8 mouse cellular contexts compared by ENCODE assay signal in the genomic region with DNA sequence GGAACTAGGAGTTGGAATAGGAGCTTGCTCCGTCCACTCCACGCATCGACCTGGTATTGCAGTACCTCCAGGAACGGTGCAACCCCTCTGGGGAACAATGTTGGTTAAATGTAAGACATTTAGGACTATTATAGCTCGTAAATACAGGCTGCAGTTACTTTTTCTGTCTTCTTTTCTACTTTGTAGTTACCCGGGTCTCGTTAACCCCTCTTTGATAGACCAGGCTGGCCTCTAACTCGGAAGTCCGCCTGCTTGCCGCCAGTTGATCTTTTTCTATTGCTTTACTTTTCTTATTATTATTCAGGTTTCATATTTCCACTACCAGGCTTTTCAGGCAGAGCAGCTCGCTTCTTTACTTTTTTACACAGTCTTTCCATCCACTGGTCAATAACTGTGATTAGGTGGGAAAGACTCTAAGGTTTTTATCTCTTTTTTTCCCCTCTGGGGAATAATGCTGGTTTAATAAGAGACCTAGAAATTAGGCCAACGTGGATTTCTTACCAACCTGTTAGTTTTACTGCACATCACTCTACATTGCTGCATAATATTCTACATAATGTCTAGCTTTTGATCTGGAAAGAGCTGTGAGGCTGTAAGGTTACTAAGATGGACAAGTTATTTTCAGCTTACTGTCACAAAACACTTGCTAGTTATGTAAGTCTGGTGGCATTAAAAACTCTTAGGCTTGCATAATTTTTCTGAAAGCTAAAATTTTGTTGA. TPM values are rescaled to one million over a fixed set of nuclear protein-coding genes. Genes with fewer than 3 reads are reported as not detected.
A peak's percentile ranks its signal among the peaks of the same experiment; 100 is the strongest.
DNase-seq lines count a peak whose midpoint lies in the region; ATAC-seq and TF ChIP-seq lines count a peak whose summit lies in the region.

No protein-coding gene starts in this region.

- no peaks in the 10 kb centered on the region for H3K4me1 ChIP-seq in kidney, postnatal 0 days (replicated peaks; ENCODE audit: insufficient read depth, low read length)
- H3K4me1 ChIP-seq in embryonic fibroblast, embryonic 13.5 days (ENCODE audit: control insufficient read depth, insufficient read depth, low read length): no peaks in the 10 kb centered on the region
- no peaks in the 10 kb centered on the region for H3K4me1 ChIP-seq in intestine, postnatal 0 days (replicated peaks; ENCODE audit: control insufficient read depth, insufficient read depth, low read length)
- 0 out of 2 replicates have a peak, but pooled peaks cover 3% of the 10 kb centered on the region for H3K4me1 ChIP-seq in midbrain, embryonic 15.5 days

- H3K36me3 ChIP-seq in kidney, postnatal 0 days (ENCODE audit: insufficient read depth, low read length): no peaks in the 10 kb centered on the region
- H3K36me3 ChIP-seq in intestine, postnatal 0 days (ENCODE audit: control insufficient read depth, insufficient read depth): no peaks in the 10 kb centered on the region
- no peaks in the 10 kb centered on the region for H3K36me3 ChIP-seq in midbrain, embryonic 15.5 days (replicated peaks)

- H3K9me3 ChIP-seq in kidney, postnatal 0 days (replicated peaks; ENCODE audit: low read length): no peaks in the 10 kb centered on the region
- no peaks in the 10 kb centered on the region for H3K9me3 ChIP-seq in intestine, postnatal 0 days (ENCODE audit: control insufficient read depth)
- no peaks in the 10 kb centered on the region for H3K9me3 ChIP-seq in midbrain, embryonic 15.5 days

- peak overlapping the region; percentile 97; the same call in 1 of the 2 replicates for H3K27ac ChIP-seq in kidney, postnatal 0 days
- no peak overlapping the region for H3K27ac ChIP-seq in embryonic fibroblast, embryonic 13.5 days (ENCODE audit: insufficient read depth, low read length)
- peak overlapping the region; percentile 89; the same call in 1 of the 2 replicates for H3K27ac ChIP-seq in intestine, postnatal 0 days (ENCODE audit: low read depth, low read length)
- H3K27ac ChIP-seq in midbrain, embryonic 15.5 days: peak overlapping the region; percentile 96

- TF ChIP-seq CTCF in kidney, postnatal 0 days (IDR thresholded peaks at IDR 0.05; ENCODE audit: low read depth): no peak
- TF ChIP-seq CTCF in embryonic fibroblast, embryonic 13.5 days (IDR thresholded peaks at IDR 0.05; ENCODE audit: borderline replicate concordance, insufficient read depth, low read length): no peak
- TF ChIP-seq CTCF in intestine, postnatal 0 days (IDR thresholded peaks at IDR 0.05; ENCODE audit: low read depth): no peak

- ATAC-seq in kidney, postnatal 0 days (replicated peaks; ENCODE audit: low FRiP score, low read depth): peak; percentile 87
- ATAC-seq in intestine, postnatal 0 days: peak; percentile 83; the same call in 1 of the 2 replicates
- ATAC-seq in midbrain, embryonic 15.5 days (replicated peaks): peak; percentile 79; the same call in 1 of the 2 replicates

- H3K4me2 ChIP-seq in kidney, postnatal 0 days (ENCODE audit: low read length): peak overlapping the region; percentile 56
- peak overlapping the region; percentile 68 for H3K4me2 ChIP-seq in intestine, postnatal 0 days (replicated peaks; ENCODE audit: low read depth)
- peak overlapping the region; percentile 57 for H3K4me2 ChIP-seq in midbrain, embryonic 15.5 days

- 1% methylated on average over 12 of the region's 12 CpGs for WGBS in kidney, postnatal 0 days
- 2% methylated on average over 12 of the region's 12 CpGs for WGBS in intestine, postnatal 0 days
- under 1% methylated on average over 12 of the region's 12 CpGs for WGBS in midbrain, embryonic 15.5 days

- peak; percentile 89 for DNase-seq in kidney, postnatal 0 days (ENCODE audit: low spot score)
- DNase-seq in kidney, adult 9 months: no peak
- DNase-seq in MN1 (ENCODE audit: low spot score): peak; percentile 88
- no peak for DNase-seq in cerebellum, adult 9-11 months
- no peak for DNase-seq in urinary bladder, postnatal 4 days (ENCODE audit: low spot score in 2 of 2)

- H3K4me3 ChIP-seq in kidney, postnatal 0 days (replicated peaks; ENCODE audit: low read depth, low read length): peak overlapping the region; percentile 33; the same call in 1 of the 2 replicates
- no peak overlapping the region for H3K4me3 ChIP-seq in embryonic fibroblast, embryonic 13.5 days (ENCODE audit: insufficient read depth, low read length)
- H3K4me3 ChIP-seq in intestine, postnatal 0 days (ENCODE audit: low read depth, low read length): peak overlapping the region; percentile 33; the same call in 1 of the 2 replicates
- H3K4me3 ChIP-seq in midbrain, embryonic 15.5 days: peak overlapping the region; percentile 50

- TF ChIP-seq POLR2A in embryonic fibroblast, embryonic 13.5 days (IDR thresholded peaks at IDR 0.05; ENCODE audit: low read depth, low read length): peak; percentile 91

- H3K27me3 ChIP-seq in kidney, postnatal 0 days (ENCODE audit: insufficient read depth, low read length): no peaks in the 10 kb centered on the region
- no peaks in the 10 kb centered on the region for H3K27me3 ChIP-seq in intestine, postnatal 0 days (replicated peaks; ENCODE audit: control insufficient read depth, insufficient read depth, low read length)
- H3K27me3 ChIP-seq in midbrain, embryonic 15.5 days (replicated peaks): no peaks in the 10 kb centered on the region

- no peak overlapping the region; the same call in 1 of the 2 replicates for H3K9ac ChIP-seq in kidney, postnatal 0 days (ENCODE audit: low read depth, low read length)
- H3K9ac ChIP-seq in intestine, postnatal 0 days (ENCODE audit: low read depth, low read length): peak overlapping the region; percentile 62; the same call in 1 of the 2 replicates
- H3K9ac ChIP-seq in midbrain, embryonic 15.5 days: no peak overlapping the region

RNA-seq across cellular contexts. Expression of a gene that starts 32.4 kb away (rescaled TPM):
- polyA plus RNA-seq in kidney, postnatal 0 days (2015; fragmentation: Nextera tagmentation; extraction: Ambion mirVana): 6.0 and 6.2 TPM in 2 replicates
- 0.67 and 0.85 TPM in 2 replicates for polyA plus RNA-seq in embryonic fibroblast, embryonic 13.5 days (2011; ENCODE audit: insufficient read length, low read depth, missing spikeins)
- 26.6 and 37.7 TPM in 2 replicates for polyA plus RNA-seq in intestine, postnatal 0 days (2015; fragmentation: Nextera tagmentation; extraction: Ambion mirVana)
- polyA plus RNA-seq in midbrain, embryonic 15.5 days (2015; fragmentation: Nextera tagmentation; extraction: Ambion mirVana): 1.7 and 2.2 TPM in 2 replicates

RNA-seq across cellular contexts. Expression of a gene that starts 39.6 kb away (rescaled TPM):
- 82.0 and 87.8 TPM in 2 replicates for polyA plus RNA-seq in kidney, postnatal 0 days (2015; fragmentation: Nextera tagmentation; extraction: Ambion mirVana)
- 16.4 and 17.9 TPM in 2 replicates for polyA plus RNA-seq in embryonic fibroblast, embryonic 13.5 days (2011; ENCODE audit: insufficient read length, low read depth, missing spikeins)
- 67.9 and 88.6 TPM in 2 replicates for polyA plus RNA-seq in intestine, postnatal 0 days (2015; fragmentation: Nextera tagmentation; extraction: Ambion mirVana)
- 5.7 and 5.8 TPM in 2 replicates for polyA plus RNA-seq in midbrain, embryonic 15.5 days (2015; fragmentation: Nextera tagmentation; extraction: Ambion mirVana)

RNA-seq across cellular contexts. Expression of a gene that starts 39.7 kb away (rescaled TPM):
- 4.1 and 4.8 TPM in 2 replicates for polyA plus RNA-seq in kidney, postnatal 0 days (2015; fragmentation: Nextera tagmentation; extraction: Ambion mirVana)
- 0.33 and 0.47 TPM in 2 replicates for polyA plus RNA-seq in embryonic fibroblast, embryonic 13.5 days (2011; ENCODE audit: insufficient read length, low read depth, missing spikeins)
- polyA plus RNA-seq in intestine, postnatal 0 days (2015; fragmentation: Nextera tagmentation; extraction: Ambion mirVana): 1.3 TPM in 2 replicates
- 37.8 and 41.1 TPM in 2 replicates for polyA plus RNA-seq in midbrain, embryonic 15.5 days (2015; fragmentation: Nextera tagmentation; extraction: Ambion mirVana)

Comparison
In these comparisons a context has a peak if more than half of its experiments do, and no peak if none do; other contexts are left out.
1. DNase-seq: peak in kidney, postnatal 0 days (single experiment) and MN1 (single experiment); none in kidney, adult 9 months (single experiment), cerebellum, adult 9-11 months (single experiment) and urinary bladder, postnatal 4 days (0 of 2).
2. Peak in every context shown above with its lines, with median percentiles within 50 percentile points of each other: ATAC-seq and H3K4me2 ChIP-seq.